Mouse (Mus musculus): ENCODE measurements around the gene Rpl5. TPM values are rescaled to one million over a fixed set of nuclear protein-coding genes. Genes with fewer than 3 reads are reported as not detected.

Gene Rpl5
- polyA plus RNA-seq, 1 experiment from 2014 or later: 62.5 TPM

- Histone ChIP-seq H3K4me3 (ENCODE audit: low read depth, low read length) (no peak overlapping the region), H3K9me3 (replicated peaks; ENCODE audit: control insufficient read depth, low read length, poor library complexity, severe bottlenecking) (no peaks in the 10 kb centered on the region), H3K4me2 (ENCODE audit: low read length) (no peak overlapping the region), H3K9ac (ENCODE audit: low read depth, low read length) (no peak overlapping the region), H3K27me3 (ENCODE audit: control insufficient read depth, insufficient read depth, low read depth, low read length) (no peaks in the 10 kb centered on the region), H3K27ac (ENCODE audit: low read length) (no peak overlapping the region), H3K36me3 (ENCODE audit: control insufficient read depth, insufficient read depth, low read length) (peaks cover 3% of the 10 kb centered on the region; the same call in 1 of the 2 replicates), H3K4me1 (ENCODE audit: control insufficient read depth, insufficient read depth, low read length) (no peaks in the 10 kb centered on the region)
- 29% methylated on average over 4 of the region's 4 CpGs for WGBS
- ATAC-seq: no peak
Observed at GRCm38 (mm10) chr5:107915280-107915679, 15.0 kb downstream of the Rpl5 start.

- Histone ChIP-seq H3K27ac (ENCODE audit: low read length) (no peak overlapping the region), H3K4me3 (ENCODE audit: low read depth, low read length) (no peak overlapping the region), H3K9me3 (replicated peaks; ENCODE audit: control insufficient read depth, low read length, poor library complexity, severe bottlenecking) (no peaks in the 10 kb centered on the region), H3K36me3 (ENCODE audit: control insufficient read depth, insufficient read depth, low read length) (no peaks in the 10 kb centered on the region), H3K4me2 (ENCODE audit: low read length) (no peak overlapping the region), H3K4me1 (ENCODE audit: control insufficient read depth, insufficient read depth, low read length) (no peaks in the 10 kb centered on the region), H3K9ac (ENCODE audit: low read depth, low read length) (no peak overlapping the region), H3K27me3 (ENCODE audit: control insufficient read depth, insufficient read depth, low read depth, low read length) (no peaks in the 10 kb centered on the region)
- peak; percentile 75 for ATAC-seq
- 78% methylated on average over 2 of the region's 2 CpGs for WGBS
Observed at GRCm38 (mm10) chr5:107921400-107922252, 21.3 kb downstream of the Rpl5 start.

- H3K4me3 ChIP-seq (ENCODE audit: low read depth, low read length): no peak overlapping the region
- H3K27me3 ChIP-seq (ENCODE audit: control insufficient read depth, insufficient read depth, low read depth, low read length): no peaks in the 10 kb centered on the region
- H3K36me3 ChIP-seq (ENCODE audit: control insufficient read depth, insufficient read depth, low read length): no peaks in the 10 kb centered on the region
- no peak for ATAC-seq
- H3K4me2 ChIP-seq (ENCODE audit: low read length): no peak overlapping the region
- no peaks in the 10 kb centered on the region for H3K4me1 ChIP-seq (ENCODE audit: control insufficient read depth, insufficient read depth, low read length)
- no peaks in the 10 kb centered on the region for H3K9me3 ChIP-seq (replicated peaks; ENCODE audit: control insufficient read depth, low read length, poor library complexity, severe bottlenecking)
- WGBS: 88% methylated on average over 1 of the region's 1 CpGs
- H3K9ac ChIP-seq (ENCODE audit: low read depth, low read length): no peak overlapping the region
- H3K27ac ChIP-seq (ENCODE audit: low read length): no peak overlapping the region
Observed at GRCm38 (mm10) chr5:107922836-107923235, 22.5 kb downstream of the Rpl5 start.

GRCm38 (mm10) chr5:107924564-107924963 is 24.3 kb downstream of the Rpl5 start:
- Histone ChIP-seq H3K9ac (ENCODE audit: low read depth, low read length) (no peak overlapping the region), H3K4me1 (ENCODE audit: control insufficient read depth, insufficient read depth, low read length) (no peaks in the 10 kb centered on the region), H3K36me3 (ENCODE audit: control insufficient read depth, insufficient read depth, low read length) (no peaks in the 10 kb centered on the region), H3K27me3 (ENCODE audit: control insufficient read depth, insufficient read depth, low read depth, low read length) (no peaks in the 10 kb centered on the region), H3K4me2 (ENCODE audit: low read length) (no peak overlapping the region), H3K27ac (ENCODE audit: low read length) (no peak overlapping the region), H3K9me3 (replicated peaks; ENCODE audit: control insufficient read depth, low read length, poor library complexity, severe bottlenecking) (no peaks in the 10 kb centered on the region), H3K4me3 (ENCODE audit: low read depth, low read length) (no peak overlapping the region)
- ATAC-seq: no peak
- WGBS: 61% methylated on average over 8 of the region's 8 CpGs

GRCm38 (mm10) chr5:107926550-107927249 is 26.4 kb downstream of the Rpl5 start:
- Histone ChIP-seq H3K9me3 (replicated peaks; ENCODE audit: control insufficient read depth, low read length, poor library complexity, severe bottlenecking) (no peaks in the 10 kb centered on the region), H3K4me3 (ENCODE audit: low read depth, low read length) (no peak overlapping the region), H3K4me1 (ENCODE audit: control insufficient read depth, insufficient read depth, low read length) (no peaks in the 10 kb centered on the region), H3K36me3 (ENCODE audit: control insufficient read depth, insufficient read depth, low read length) (no peaks in the 10 kb centered on the region), H3K27ac (ENCODE audit: low read length) (no peak overlapping the region), H3K4me2 (ENCODE audit: low read length) (no peak overlapping the region), H3K27me3 (ENCODE audit: control insufficient read depth, insufficient read depth, low read depth, low read length) (no peaks in the 10 kb centered on the region), H3K9ac (ENCODE audit: low read depth, low read length) (no peak overlapping the region)
- no peak for ATAC-seq
- 87% methylated on average over 11 of the region's 11 CpGs for WGBS

GRCm38 (mm10) chr5:107932556-107932955 is 32.3 kb downstream of the Rpl5 start:
- no peaks in the 10 kb centered on the region for H3K9me3 ChIP-seq (replicated peaks; ENCODE audit: control insufficient read depth, low read length, poor library complexity, severe bottlenecking)
- 45% methylated on average over 2 of the region's 2 CpGs for WGBS

GRCm38 (mm10) chr5:107933202-107933974 is 33.1 kb downstream of the Rpl5 start:
- no peak for ATAC-seq
- peaks cover 5% of the 10 kb centered on the region for H3K4me1 ChIP-seq (ENCODE audit: control insufficient read depth, insufficient read depth, low read length)
- H3K4me2 ChIP-seq (ENCODE audit: low read length): no peak overlapping the region
- H3K27ac ChIP-seq (ENCODE audit: low read length): no peak overlapping the region
- no peak overlapping the region for H3K4me3 ChIP-seq (ENCODE audit: low read depth, low read length)
- H3K36me3 ChIP-seq (ENCODE audit: control insufficient read depth, insufficient read depth, low read length): no peaks in the 10 kb centered on the region
- H3K27me3 ChIP-seq (ENCODE audit: control insufficient read depth, insufficient read depth, low read depth, low read length): no peaks in the 10 kb centered on the region
- WGBS: 84% methylated on average over 4 of the region's 4 CpGs
- H3K9ac ChIP-seq (ENCODE audit: low read depth, low read length): no peak overlapping the region
- H3K9me3 ChIP-seq (replicated peaks; ENCODE audit: control insufficient read depth, low read length, poor library complexity, severe bottlenecking): no peaks in the 10 kb centered on the region

More at GRCm38 (mm10) chr5:107932556-107932955, 32.3 kb downstream of the Rpl5 start:
- H3K27ac ChIP-seq (ENCODE audit: low read length): no peak overlapping the region
- H3K4me2 ChIP-seq (ENCODE audit: low read length): no peak overlapping the region
- ATAC-seq: no peak
- H3K9ac ChIP-seq (ENCODE audit: low read depth, low read length): no peak overlapping the region
- H3K4me3 ChIP-seq (ENCODE audit: low read depth, low read length): no peak overlapping the region
- no peaks in the 10 kb centered on the region for H3K27me3 ChIP-seq (ENCODE audit: control insufficient read depth, insufficient read depth, low read depth, low read length)
- peaks cover 5% of the 10 kb centered on the region for H3K4me1 ChIP-seq (ENCODE audit: control insufficient read depth, insufficient read depth, low read length)
- H3K36me3 ChIP-seq (ENCODE audit: control insufficient read depth, insufficient read depth, low read length): no peaks in the 10 kb centered on the region

- Histone ChIP-seq H3K4me2 (ENCODE audit: low read length) (no peak overlapping the region), H3K27ac (ENCODE audit: low read length) (no peak overlapping the region), H3K4me3 (ENCODE audit: low read depth, low read length) (no peak overlapping the region), H3K27me3 (ENCODE audit: control insufficient read depth, insufficient read depth, low read depth, low read length) (no peaks in the 10 kb centered on the region), H3K36me3 (ENCODE audit: control insufficient read depth, insufficient read depth, low read length) (no peaks in the 10 kb centered on the region), H3K9me3 (replicated peaks; ENCODE audit: control insufficient read depth, low read length, poor library complexity, severe bottlenecking) (no peaks in the 10 kb centered on the region), H3K9ac (ENCODE audit: low read depth, low read length) (no peak overlapping the region), H3K4me1 (ENCODE audit: control insufficient read depth, insufficient read depth, low read length) (peaks cover 5% of the 10 kb centered on the region)
- 91% methylated on average over 10 of the region's 10 CpGs for WGBS
- ATAC-seq: no peak
Observed at GRCm38 (mm10) chr5:107934770-107935543, 34.7 kb downstream of the Rpl5 start.
